Mouse (Mus musculus) spleen, postnatal 36 days (tissue): ENCODE data around the gene Lrp10.
A peak's percentile ranks its signal among the peaks of the same experiment; 100 is the strongest.

Experiments used
- DNase-seq, 2 experiments: peaks; one replicate each; pipeline ENCODE4 v3.0.0; 2022; ENCODE audit warnings: low spot score in 2 of 2, mixed read lengths in 1 of 2

Gene Lrp10

GRCm38 (mm10) chr14:54463959-54464292 lies at the start of gene Lrp10:
Gene Lrp10 (plus strand): TSS chr14:54464137.
- peak; percentile 92 to 94 for DNase-seq

GRCm38 (mm10) chr14:54415241-54416020 lies 48.5 kb upstream of the Lrp10 start:
- no peak for DNase-seq

GRCm38 (mm10) chr14:54416229-54416775 lies 47.6 kb upstream of the Lrp10 start:
- DNase-seq = no peak

- DNase-seq = no peak
These were observed 47.1 kb upstream of the Lrp10 start for GRCm38 (mm10) chr14:54416830-54417229.

GRCm38 (mm10) chr14:54417623-54418081 lies 46.3 kb upstream of the Lrp10 start, which contains the start of gene Slc7a7:
Gene Slc7a7 (minus strand): TSS chr14:54417780.
- peak; percentile 34 to 40 for DNase-seq

GRCm38 (mm10) chr14:54421014-54421413 lies 42.9 kb upstream of the Lrp10 start:
- DNase-seq = no peak

GRCm38 (mm10) chr14:54423406-54423805 lies 40.5 kb upstream of the Lrp10 start:
- DNase-seq = peak; percentile 31 to 47

- no peak for DNase-seq
These were observed 39.3 kb upstream of the Lrp10 start for GRCm38 (mm10) chr14:54424634-54425033.

GRCm38 (mm10) chr14:54425540-54425939 lies 38.4 kb upstream of the Lrp10 start:
- DNase-seq = no peak

GRCm38 (mm10) chr14:54426003-54426688 lies 37.8 kb upstream of the Lrp10 start:
- DNase-seq = no peak

GRCm38 (mm10) chr14:54426689-54427398 lies 37.1 kb upstream of the Lrp10 start, which contains the start of gene Mrpl52:
Gene Mrpl52 (plus strand): TSS chr14:54426909.
- DNase-seq = peak; percentile 86 to 90

GRCm38 (mm10) chr14:54427696-54428095 lies 36.2 kb upstream of the Lrp10 start:
- DNase-seq = no peak

- DNase-seq = no peak
These were observed 35.5 kb upstream of the Lrp10 start for GRCm38 (mm10) chr14:54428421-54428820.

- no peak for DNase-seq
These were observed 34.4 kb upstream of the Lrp10 start for GRCm38 (mm10) chr14:54429332-54430093.

- no peak for DNase-seq
These were observed 33.4 kb upstream of the Lrp10 start for GRCm38 (mm10) chr14:54430406-54431145.

- peak in 1 of 2 experiments; percentile 19 for DNase-seq
These were observed 32.4 kb upstream of the Lrp10 start, which contains the start of gene Mmp14 for GRCm38 (mm10) chr14:54431334-54432077. Gene Mmp14 (plus strand): TSS chr14:54431612.

- DNase-seq = peak in 1 of 2 experiments; percentile 24
These were observed 31.7 kb upstream of the Lrp10 start for GRCm38 (mm10) chr14:54432078-54432836.

- DNase-seq = no peak
These were observed 30.8 kb upstream of the Lrp10 start for GRCm38 (mm10) chr14:54432837-54433830.
